Mouse (Mus musculus) left cerebral cortex, adult 9 months (tissue): Measurements from ENCODE around the gene Hoxa2.
A peak's percentile ranks its signal among the peaks of the same experiment; 100 is the strongest.

Experiments used
- DNase-seq, 2 experiments: peaks; one replicate each; pipeline ENCODE4 v3.0.0; 2022; ENCODE audit warnings: low spot score in 2 of 2

Hoxa2 gene

DNA sequence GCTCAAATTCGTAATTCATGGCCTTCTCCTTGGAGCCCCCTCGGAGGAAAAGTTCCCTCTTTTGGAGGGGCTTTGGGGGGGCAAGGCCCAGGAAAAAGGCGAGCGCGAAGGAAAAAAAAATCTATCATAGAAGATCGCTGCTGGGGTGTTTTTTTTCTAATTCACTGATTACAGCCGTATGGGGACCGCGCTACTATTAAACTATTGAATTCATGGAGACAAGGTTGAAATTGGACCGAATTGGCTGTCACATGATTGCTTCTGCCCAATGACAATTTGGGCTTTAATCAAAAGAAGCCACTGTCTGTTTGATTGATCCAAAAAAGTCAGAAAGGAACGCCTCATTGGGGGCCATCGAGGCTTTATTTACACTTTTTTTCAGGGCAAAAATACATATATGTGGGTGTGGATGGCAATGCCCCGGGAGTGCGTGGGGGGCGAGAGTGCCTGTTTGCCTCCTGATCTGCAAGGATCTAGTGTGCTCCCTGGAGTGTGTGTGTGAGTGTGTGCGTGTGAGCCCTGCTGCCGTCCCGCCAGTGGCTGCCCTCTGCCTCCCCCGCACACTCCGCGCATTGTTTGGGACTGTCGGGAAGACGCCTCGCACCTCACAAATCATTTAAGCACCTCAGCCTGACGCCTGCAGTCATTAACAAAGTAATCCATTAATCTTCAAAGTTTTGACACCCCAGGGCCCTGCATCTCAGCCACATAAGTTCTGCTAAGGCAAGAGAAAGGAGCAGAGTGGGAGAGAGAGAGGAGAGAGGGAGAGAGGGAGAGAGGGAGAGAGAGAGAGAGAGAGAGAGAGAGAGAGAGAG is at the start of gene Hoxa2:
TSS of gene Hoxa2 (minus strand) at position 206 of the 815 bp plus-strand sequence.
- DNase-seq, result no peak

DNA sequence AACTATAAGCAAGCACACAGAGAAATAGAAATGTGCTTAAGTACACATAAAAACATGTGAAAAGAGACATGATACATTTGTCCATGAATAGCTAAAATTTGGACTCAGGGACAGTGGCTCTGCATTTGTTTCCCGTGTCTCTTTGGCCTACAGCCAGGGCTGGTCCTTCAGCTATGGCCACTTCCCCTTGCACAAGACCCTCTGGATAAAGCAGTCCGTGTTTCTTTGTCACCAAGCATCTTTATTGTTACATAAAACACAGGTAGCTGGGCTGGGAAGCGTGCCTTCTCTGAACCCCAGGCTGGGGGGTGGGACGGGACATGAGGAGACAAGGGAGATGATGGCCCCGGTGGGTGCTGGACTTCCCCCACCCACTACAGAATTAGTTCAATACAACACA is 49.6 kb upstream of the Hoxa2 start:
- no peak for DNase-seq

DNA sequence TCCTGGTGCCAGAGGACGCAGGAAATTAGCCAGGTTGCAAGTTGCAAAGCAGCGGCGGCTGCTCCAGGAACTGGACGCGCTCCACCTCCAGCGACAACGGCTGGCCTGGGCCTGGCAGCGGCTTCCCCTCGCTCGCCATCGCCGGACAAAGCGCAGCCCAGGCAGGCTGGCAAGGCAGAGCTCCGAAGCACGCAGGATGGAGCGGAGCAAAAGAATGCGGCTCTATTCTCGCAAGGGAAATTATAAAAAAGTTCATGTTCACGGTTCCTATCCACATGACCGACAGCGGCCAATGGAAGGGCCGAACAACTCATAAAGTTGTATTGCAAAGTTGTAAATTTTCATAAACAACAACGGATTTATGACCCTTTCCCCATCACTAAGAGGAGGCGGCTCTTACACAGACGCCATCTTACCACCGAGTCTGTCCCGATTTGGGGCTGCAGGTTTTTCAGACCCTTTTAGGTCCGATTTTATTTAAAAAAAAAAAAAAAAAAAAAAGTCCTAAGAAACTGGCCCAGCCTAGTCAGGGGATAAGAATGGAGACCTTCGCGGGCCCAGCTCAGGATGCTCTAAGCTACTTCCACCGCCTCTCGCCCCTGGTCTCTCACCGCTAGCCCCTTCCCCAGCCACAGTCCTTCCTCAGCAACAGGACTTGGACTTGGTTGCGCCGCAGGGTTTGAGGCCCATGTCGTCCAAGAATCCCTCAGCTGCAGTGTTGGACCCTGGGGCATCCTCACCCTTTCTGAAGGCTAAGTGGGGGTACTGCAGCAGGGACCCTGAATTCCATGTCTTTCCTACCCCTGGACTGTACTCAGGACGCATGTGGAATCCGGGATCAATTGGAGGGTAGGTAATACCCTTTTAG is 48.7 kb upstream of the Hoxa2 start, which contains the start of the genes Hoxa3 and Gm28308:
TSS of gene Hoxa3 (minus strand) at position 218 of the 868 bp plus-strand sequence.
TSS of gene Gm28308 (minus strand) at position 221 of the 868 bp plus-strand sequence.
- DNase-seq, result no peak

DNA sequence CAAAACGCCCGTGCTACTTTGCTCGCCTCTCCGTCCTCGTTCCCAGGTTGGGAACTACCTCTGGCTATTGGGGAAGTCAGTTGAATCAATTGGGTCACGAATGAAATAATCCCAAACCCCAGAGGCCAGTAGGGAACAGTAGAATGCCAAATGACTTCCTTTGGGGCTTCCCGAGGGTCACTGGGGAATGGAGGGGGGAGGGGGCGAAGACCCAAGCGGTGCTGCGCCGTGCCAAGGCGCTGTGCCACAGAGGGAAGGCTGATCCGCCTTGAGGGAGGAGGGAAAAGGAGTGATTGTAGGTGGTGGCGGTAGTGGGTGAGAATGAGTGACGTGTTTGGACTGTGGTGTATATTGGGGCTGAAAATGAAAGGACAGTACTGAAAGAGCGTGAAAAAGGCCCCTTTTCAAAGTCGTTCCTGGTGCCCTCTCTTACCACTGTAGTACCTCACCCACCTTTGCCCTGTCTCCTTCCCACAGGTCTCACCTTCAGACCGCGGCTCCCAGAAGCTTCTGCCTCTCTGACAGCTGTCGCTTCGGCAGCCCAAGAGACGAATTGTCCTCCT is 48.0 kb upstream of the Hoxa2 start:
- DNase-seq, result no peak

DNA sequence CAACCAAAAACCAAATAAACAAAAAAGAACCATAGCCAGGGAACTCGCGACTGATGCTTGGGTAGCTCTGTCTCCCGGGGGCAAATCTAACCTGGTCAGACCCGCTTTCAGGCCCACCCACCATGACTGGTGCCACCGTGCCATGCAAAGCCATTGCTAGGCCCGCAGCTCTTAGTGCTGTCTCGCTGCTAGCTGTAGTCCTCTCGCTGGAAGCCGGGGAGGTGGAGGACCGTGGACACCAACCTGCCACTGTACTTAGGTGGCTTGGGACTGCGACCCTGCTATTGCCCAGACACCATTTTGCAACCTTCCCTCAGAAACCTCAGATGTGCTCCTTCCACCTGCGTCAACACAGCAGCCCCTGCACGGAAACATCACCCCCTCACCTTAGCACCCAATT is 47.3 kb upstream of the Hoxa2 start:
- no peak for DNase-seq

DNA sequence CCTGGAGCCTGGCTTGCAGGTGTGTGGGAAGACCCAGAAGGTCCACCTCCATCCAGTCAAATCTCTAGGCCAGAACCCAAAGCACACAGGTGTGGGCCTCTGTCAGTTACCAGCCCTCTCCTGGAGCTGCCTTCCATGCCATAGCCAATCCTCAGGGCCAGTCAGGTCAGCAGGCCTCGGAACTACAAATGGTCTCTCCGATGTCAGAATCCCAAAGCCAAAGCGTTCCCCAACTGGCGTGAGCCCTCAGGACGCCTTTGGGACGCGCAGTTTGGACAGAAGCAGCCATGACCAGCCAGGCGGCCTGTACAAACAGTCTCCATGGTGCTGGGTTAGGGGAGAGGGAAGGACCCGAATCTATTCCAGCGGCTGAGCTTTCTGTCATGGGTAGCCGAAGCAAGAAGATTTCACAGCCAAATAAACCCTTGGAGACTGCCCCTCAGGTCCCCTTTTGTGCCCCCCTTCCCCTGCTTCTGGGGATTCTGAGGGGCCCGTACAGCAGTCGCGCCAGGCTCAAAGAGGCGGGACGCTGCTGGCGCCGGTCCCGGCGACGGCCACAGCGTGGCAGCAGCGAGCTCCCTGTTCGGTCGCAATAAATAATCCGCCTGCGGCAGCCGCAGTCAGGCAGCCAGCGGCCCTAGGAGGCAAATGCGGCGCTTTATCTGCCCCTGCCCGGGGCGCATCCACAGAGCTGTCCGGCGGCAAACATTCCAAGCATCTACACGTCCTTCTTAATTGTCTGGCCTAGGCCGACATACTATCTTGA is 46.7 kb upstream of the Hoxa2 start:
- DNase-seq, result peak in 1 of 2 experiments; percentile 29

DNA sequence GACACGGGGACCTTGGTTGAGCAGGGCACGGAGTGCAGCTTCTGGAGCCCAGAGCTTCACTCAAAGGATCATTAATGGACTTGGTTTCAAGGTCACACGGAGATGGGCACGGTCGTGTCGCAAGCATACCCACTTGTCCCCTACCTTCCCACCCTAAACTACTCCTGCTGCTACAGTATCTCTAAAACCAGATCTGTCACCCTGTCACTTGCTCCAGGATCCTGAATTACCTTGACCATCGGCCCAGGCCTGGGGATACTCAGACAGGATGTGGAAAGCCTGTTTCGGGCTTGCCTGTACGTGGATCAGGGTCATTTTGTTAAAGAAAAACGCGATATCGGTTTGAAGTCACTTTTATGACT is 45.0 kb upstream of the Hoxa2 start:
- no peak for DNase-seq

DNA sequence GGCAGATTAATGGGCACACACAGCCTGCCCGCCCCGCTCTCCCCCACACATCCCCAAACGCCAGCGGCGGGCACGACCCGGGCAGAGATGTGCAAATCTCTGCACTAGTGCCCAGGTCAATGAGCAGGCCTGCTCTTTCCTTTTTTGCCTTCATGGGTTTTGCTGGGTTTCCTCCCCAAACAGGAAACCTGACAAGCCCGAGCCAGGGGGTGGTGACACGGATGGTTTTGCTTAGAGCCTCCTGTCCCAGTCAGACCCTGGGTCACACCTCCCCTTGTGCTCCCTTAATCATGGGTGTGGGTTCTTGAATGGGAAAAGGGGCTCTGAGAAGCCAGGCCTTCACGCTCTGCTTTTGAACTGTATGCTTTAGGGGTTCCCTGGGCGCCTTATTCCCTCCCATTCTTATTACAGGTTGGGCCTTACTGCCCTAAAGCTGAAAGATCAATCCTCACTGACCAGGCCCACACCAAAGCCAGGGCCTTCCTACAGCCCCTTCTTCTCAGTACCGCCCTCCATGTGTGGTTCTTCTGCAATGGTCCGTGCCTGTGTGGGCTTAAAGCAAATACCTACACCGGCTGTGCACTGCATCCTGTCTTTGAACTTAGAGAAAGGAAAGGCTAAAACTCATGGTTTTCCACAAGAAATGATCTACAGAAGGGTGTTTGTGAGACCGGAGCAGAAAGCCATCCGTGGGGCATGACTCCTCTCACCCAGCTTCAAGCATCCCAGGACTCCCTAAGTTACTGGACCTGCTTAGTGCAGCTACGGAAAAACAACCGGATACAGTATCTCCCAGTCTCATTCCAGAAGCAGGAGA is 44.4 kb upstream of the Hoxa2 start:
- no peak for DNase-seq

DNA sequence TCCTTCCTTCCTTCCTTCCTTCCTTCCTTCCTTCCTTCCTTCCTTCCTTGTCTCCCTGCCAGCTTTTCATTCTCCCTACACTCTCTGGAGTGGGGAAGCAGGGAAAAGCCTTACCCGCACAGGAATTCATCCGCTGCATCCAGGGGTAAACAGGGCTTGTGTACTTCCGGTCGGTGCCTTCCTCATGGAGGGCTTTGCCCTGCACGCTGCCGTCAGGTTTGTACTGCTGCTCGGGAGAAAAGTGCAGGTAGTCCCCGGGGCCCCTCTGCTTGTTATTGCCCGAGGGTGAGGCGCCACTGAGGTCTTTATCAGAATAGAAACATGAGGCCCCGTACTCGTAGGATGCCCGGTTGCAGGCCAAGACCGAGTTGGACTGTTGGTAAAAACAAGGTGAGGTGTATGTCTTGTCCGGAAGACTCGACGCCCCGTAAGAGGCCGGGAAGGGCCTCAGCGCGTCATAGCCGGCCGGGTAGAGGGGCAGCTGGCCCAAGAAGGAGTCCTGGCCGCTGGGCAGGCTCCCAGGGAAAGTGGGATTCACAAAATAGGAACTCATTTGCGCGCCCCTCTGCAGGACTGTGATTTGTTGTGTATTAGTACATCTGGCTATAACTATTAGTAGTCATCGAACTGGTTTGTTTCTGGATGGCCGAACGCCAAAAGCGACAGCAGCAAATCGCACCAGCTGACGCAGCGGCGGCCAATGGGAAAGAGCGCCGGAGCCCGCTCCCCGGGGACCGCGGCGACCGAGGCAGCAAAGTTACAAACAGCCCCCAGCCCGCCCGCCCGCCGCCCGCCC is 43.6 kb upstream of the Hoxa2 start, which contains the start of gene Hoxa6:
TSS of gene Hoxa6 (minus strand) at position 651 of the 796 bp plus-strand sequence.
- no peak for DNase-seq

DNA sequence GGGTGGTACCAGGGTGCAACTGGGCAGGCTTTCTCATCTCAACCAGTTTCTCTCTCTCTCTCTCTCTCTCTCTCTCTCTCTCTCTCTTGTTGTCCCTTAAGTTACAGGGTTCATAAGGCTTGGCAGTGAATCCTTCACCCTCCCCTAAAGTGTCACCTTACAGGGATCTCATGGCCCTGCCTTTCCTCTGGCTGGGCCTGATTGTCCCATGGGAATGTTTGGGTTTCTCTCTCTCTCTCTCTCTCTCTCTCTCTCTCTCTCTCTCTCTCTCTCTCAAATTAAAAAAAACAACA is 43.0 kb upstream of the Hoxa2 start:
- no peak for DNase-seq

DNA sequence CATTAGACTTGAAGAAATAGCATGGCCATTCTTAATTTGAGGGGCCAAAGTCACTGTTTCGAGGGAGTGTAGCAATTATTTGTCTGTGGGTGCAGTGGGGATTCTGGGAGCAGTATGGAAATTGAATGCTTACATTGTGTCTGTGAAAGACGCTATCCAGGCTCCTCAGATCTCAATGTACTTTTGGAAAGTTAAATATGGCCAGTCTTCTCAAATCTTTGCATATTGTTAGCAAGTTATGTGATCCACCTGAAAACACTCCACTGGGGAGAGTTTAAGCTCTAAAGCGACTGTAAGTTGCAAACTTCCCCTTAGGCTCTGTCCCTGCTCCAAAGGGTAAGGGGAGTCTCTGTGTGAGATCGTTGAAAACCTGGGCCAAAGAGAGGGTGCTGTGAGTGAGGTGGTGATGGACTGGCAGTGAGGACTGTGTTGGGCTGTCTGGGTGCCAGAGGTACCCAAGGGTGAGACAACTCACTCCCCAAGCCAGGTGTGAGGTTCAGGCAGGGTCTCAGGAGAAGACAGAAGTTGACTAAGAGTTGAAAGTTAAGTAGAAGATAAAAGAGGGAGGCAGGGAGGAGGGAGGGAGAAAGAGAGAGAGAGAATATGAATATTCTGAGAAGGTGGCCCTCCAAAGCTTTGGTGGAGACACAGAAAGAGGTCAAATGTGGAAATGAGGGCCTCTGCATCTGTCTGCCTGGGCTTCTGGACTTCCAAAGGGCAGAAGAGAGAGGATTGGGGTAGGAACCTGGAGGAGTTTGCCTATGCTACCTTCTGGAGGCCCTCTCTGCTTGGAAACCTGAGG is 42.5 kb upstream of the Hoxa2 start:
- no peak for DNase-seq

DNA sequence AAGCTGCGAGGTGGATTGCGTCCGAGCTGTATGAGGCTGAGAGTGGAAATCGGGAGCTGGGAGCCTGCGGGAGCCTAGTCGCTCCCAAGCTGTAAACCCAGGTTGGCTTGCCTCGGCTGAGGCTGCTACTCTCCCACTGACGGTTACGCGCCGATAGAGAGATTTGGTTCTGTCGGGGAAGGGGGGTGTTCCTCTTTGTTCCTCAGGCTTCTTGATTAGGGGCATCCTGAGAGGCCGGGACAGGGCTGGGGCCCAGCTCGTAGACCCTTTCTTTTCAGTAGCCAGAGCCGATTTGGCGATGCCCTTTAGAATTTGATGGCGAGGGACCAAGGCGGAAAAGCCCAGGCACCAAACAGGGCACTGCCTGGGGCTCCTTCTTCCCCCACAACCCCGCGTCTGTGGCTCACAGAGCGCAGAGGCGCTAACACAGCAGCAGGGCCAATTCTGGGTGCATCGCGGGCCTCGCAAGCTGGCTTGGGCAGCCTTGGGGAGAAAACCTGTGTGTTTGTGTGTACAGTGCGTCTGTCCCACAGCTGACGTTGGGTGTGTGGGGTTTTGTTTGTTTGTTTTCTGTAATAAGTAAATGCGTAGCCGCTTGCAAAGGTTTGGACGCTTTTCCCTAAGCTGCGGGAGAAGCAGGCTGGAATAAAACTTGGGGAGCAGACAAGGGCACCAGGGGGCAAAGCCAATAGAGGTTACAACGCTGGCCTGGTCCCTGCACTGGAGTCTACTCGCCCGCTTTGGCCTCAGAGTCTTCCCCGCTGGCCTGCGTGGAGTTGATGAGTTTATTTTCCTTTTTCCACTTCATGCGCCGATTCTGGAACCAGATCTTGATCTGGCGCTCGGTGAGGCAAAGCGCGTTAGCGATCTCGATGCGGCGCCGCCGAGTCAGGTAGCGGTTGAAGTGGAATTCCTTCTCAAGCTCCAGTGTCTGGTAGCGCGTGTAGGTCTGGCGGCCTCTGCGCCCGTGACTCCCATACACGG is 41.3 kb upstream of the Hoxa2 start:
- no peak for DNase-seq

DNA sequence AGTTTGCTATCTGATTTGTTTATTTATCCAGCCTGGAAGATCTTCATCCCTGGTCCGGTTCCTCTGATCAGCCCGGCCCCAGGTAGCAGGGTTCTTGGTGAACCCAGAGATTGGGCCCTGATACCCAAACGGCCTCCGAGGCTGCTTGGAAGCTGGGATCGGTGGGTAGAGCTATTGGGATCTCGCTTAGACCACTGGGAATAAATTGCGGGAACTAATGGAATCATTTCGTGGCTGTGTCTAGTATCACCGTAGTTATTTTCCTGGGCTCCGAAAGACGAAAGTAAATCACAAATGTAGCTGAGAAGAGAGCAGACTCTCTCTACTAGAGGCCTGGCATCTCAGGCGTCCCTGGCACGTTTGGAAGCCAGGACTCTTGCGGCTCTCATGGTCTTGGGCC is 40.6 kb upstream of the Hoxa2 start:
- no peak for DNase-seq

DNA sequence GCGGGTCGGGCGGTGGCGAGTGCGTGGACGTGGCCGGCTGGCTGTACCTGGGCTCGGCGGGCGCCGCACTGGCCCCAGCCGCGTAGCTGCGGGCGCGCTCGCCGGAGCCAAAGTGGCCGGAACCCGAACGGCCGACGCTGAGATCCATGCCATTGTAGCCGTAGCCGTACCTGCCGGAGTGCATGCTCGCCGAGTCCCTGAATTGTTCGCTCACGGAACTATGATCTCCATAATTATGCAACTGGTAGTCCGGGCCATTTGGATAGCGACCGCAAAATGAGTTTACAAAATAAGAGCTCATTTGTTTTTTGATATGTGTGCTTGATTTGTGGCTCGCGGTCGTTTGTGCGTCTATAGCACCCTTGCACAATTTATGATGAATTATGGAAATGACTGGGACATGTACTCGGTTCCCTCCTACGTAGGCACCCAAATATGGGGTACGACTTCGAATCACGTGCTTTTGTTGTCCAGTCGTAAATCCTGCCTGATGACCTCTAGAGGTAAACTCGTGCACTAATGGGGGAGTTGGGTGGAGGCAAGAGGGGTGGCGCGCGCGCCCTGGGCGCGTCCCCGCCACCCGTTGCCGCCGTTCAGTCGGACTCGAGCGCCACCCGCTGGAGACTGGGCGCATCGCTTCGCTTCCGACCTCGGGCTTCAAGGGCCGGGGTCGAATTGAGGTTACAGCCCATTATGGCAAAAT is 39.6 kb upstream of the Hoxa2 start, which contains the start of gene Hoxa5:
TSS of gene Hoxa5 (minus strand) at position 538 of the 703 bp plus-strand sequence.
- no peak for DNase-seq

DNA sequence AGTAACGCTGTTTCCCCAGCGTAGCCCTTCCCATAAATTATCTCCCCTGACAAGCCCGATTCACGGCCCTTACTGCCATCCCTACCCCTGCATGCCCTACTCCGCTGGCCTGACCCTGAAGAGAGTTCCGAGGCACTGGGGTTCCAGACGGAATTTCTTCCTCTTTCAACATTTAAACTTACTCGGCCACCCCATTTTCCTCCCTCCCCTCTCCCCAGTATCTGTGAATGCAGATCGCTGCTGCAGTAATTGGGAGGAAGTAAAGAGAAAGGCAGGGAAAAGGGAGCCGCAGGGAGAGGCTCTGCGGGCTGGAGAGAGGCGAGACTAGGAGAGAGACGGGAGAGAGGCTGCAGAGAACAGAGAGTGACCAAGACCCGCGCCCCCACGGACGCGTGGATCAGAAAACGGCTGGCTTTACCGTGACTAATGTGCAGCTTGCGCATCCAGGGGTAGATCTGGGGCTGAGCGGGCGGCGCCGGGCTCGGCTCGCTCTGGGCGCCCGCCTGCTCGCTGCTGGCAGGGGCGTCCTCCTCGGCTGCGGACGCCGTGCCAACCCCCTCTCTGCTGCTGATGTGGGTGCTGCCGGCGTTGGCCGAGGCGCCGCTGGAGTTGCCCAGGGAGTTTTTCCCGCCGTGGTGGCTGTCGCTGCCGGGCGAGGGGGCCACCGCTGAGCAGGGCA is 38.9 kb upstream of the Hoxa2 start:
- DNase-seq, result no peak

DNA sequence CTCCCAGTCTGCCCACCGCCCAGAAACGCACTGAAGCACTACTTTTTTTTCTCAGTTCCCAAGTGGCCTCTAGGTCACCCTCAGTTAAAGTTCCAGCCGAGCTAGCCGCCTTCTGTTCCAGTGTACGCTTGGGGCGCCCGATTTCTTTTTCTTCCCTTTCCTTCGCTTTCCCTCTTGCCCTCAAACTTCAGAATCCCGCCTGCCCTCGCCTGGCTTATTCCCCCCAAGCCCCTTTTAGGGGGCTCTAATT is 38.4 kb upstream of the Hoxa2 start:
- no peak for DNase-seq
